Mouse (Mus musculus) E14TG2a.4 (cell line): ENCODE data around the gene Syngr1.
A peak's percentile ranks its signal among the peaks of the same experiment; 100 is the strongest.

ENCODE experiments used
- H3K27me3 ChIP-seq: 2 replicates; pipeline ENCODE4 v1.6.1; 2014; ENCODE audit warnings: low read length, control low read depth; ENCODE audit not compliant: insufficient read depth
- H3K36me3 ChIP-seq: 2 replicates; pipeline ENCODE4 v1.6.1; 2014; ENCODE audit warnings: low read length, control low read depth; ENCODE audit not compliant: insufficient read depth
- H3K4me1 ChIP-seq: replicated peaks from 2 replicates; pipeline ENCODE4 v1.6.1; 2014; ENCODE audit warnings: low read depth, low read length, control low read depth
- H3K4me3 ChIP-seq: replicated peaks from 2 replicates; pipeline ENCODE4 v1.5.1; 2014; ENCODE audit warnings: mild to moderate bottlenecking, low read length
- H3K9me3 ChIP-seq: 2 replicates; pipeline ENCODE4 v1.6.1; 2014; ENCODE audit warnings: low read length, control low read depth
- CTCF ChIP-seq: conservative IDR thresholded peaks from 2 replicates; pipeline ENCODE4 v1.5.1; 2014; ENCODE audit warnings: low read length
- NANOG ChIP-seq: IDR thresholded peaks from 2 replicates; pipeline ENCODE4 v1.6.1; 2014; ENCODE audit warnings: borderline replicate concordance, low read length, mixed read lengths
- POU5F1 ChIP-seq: IDR thresholded peaks from 2 replicates; pipeline ENCODE4 v1.6.1; 2014; ENCODE audit warnings: low read length, borderline replicate concordance

Gene Syngr1

GRCm38 (mm10) chr15:80097999-80098461 is 6.9 kb downstream of the Syngr1 start:
- no peaks in the 10 kb centered on the region for H3K9me3 ChIP-seq
- TF ChIP-seq CTCF (no peak), POU5F1 (no peak), NANOG (no peak)
- peak overlapping the region; percentile 61 for H3K4me3 ChIP-seq
- H3K36me3 ChIP-seq, result peaks cover 28% of the 10 kb centered on the region
- H3K27me3 ChIP-seq, result no peaks in the 10 kb centered on the region
- H3K4me1 ChIP-seq, result peaks cover 99% of the 10 kb centered on the region

- Histone ChIP-seq H3K36me3 (peaks cover 30% of the 10 kb centered on the region), H3K4me3 (peak overlapping the region; percentile 61), H3K9me3 (no peaks in the 10 kb centered on the region), H3K4me1 (peaks cover 100% of the 10 kb centered on the region), H3K27me3 (no peaks in the 10 kb centered on the region)
- no peak for TF ChIP-seq CTCF
- no peak for TF ChIP-seq NANOG
- no peak for TF ChIP-seq POU5F1
Observed at GRCm38 (mm10) chr15:80098809-80099208, 7.7 kb downstream of the Syngr1 start.

DNA sequence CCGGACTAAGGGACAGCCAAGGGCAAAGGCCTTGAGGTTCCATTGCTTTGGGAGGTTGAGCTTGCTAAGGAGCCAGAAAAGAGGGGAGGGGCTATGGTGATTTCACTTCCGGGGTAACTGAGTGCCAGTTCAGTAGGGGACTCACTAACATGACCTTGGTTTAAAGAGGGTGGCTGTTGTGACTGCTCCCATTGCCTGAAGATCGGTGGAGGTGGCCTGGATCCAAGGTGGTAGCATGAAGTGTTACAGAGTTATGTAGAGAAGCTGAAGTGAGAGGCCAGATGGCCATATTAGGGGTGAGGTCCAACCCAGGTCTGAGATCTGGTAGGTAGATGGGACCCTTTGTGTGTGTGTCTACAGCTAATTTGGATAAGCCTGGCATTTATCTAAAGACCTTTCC is 8.3 kb downstream of the Syngr1 start:
- Histone ChIP-seq H3K9me3 (no peaks in the 10 kb centered on the region), H3K27me3 (no peaks in the 10 kb centered on the region), H3K4me1 (peaks cover 98% of the 10 kb centered on the region), H3K36me3 (peaks cover 30% of the 10 kb centered on the region), H3K4me3 (peak overlapping the region; percentile 61)
- no peak for TF ChIP-seq CTCF
- TF ChIP-seq POU5F1, result no peak
- TF ChIP-seq NANOG, result no peak

GRCm38 (mm10) chr15:80100196-80100595 is 9.1 kb downstream of the Syngr1 start:
- H3K9me3 ChIP-seq, result no peaks in the 10 kb centered on the region
- TF ChIP-seq CTCF (no peak), NANOG (no peak), POU5F1 (no peak)
- H3K4me3 ChIP-seq, result no peak overlapping the region
- H3K4me1 ChIP-seq, result peaks cover 98% of the 10 kb centered on the region
- no peaks in the 10 kb centered on the region for H3K27me3 ChIP-seq
- peaks cover 30% of the 10 kb centered on the region for H3K36me3 ChIP-seq

DNA sequence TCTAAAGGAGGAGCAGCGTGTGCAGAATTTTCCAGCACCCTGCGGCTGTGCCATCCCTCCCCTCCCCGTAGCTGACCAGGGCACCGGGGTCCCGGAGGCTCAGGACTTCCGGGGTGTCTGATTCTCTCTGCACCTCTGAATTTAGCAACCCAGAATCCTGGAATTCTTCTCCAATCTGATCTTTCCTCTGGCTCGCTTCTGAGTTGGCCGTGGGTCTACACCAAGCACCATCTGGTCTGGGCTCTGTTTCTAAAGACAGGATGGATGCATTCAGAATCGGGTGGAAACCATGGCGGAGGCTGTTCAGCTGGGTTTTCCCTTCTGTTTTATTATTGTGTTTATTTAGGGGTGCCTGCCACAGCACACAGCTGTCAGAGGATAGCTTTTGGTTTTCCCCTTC is 9.7 kb downstream of the Syngr1 start:
- no peaks in the 10 kb centered on the region for H3K27me3 ChIP-seq
- H3K36me3 ChIP-seq, result peaks cover 30% of the 10 kb centered on the region
- H3K4me3 ChIP-seq, result 0 out of 2 replicates have a peak overlapping the region, but pooled peaks have one; percentile 10
- TF ChIP-seq POU5F1 (no peak), CTCF (no peak), NANOG (no peak)
- H3K4me1 ChIP-seq, result peaks cover 98% of the 10 kb centered on the region
- H3K9me3 ChIP-seq, result no peaks in the 10 kb centered on the region

- Histone ChIP-seq H3K4me1 (peaks cover 98% of the 10 kb centered on the region), H3K27me3 (no peaks in the 10 kb centered on the region), H3K9me3 (no peaks in the 10 kb centered on the region), H3K4me3 (0 out of 2 replicates have a peak overlapping the region, but pooled peaks have one; percentile 10), H3K36me3 (peaks cover 25% of the 10 kb centered on the region)
- TF ChIP-seq NANOG, result no peak
- no peak for TF ChIP-seq CTCF
- TF ChIP-seq POU5F1, result no peak
Observed at GRCm38 (mm10) chr15:80101503-80101902, 10.4 kb downstream of the Syngr1 start.

DNA sequence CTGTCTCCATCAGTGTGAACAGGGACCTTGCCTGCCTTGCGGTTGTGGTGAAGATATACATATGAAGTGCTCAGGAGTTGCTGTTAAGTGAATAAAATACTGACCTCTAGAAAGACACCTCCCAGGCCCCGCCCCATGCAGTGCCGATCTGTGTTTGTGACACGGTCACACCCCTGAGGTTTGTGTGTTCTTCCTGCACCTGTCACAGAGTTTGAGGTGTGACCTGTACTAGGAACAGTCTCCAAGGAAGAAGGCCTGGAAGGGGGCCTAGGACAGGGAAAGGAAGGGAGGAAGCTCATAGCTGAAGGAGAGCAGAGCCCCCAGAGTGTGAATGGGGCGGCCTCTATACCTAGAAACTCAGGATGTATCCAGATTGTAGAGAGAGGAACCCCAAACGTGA is 11.4 kb downstream of the Syngr1 start:
- TF ChIP-seq CTCF, result no peak
- TF ChIP-seq NANOG, result no peak
- no peak for TF ChIP-seq POU5F1
- Histone ChIP-seq H3K4me1 (peaks cover 98% of the 10 kb centered on the region), H3K4me3 (0 out of 2 replicates have a peak overlapping the region, but pooled peaks have one; percentile 6), H3K27me3 (no peaks in the 10 kb centered on the region), H3K36me3 (peaks cover 31% of the 10 kb centered on the region), H3K9me3 (no peaks in the 10 kb centered on the region)

GRCm38 (mm10) chr15:80105490-80106410 is 14.6 kb downstream of the Syngr1 start:
- Histone ChIP-seq H3K9me3 (no peaks in the 10 kb centered on the region), H3K27me3 (no peaks in the 10 kb centered on the region), H3K4me1 (peaks cover 82% of the 10 kb centered on the region), H3K4me3 (peak overlapping the region; percentile 30), H3K36me3 (peaks cover 48% of the 10 kb centered on the region)
- no peak for TF ChIP-seq NANOG
- peak; percentile 91 for TF ChIP-seq CTCF
- no peak for TF ChIP-seq POU5F1

DNA sequence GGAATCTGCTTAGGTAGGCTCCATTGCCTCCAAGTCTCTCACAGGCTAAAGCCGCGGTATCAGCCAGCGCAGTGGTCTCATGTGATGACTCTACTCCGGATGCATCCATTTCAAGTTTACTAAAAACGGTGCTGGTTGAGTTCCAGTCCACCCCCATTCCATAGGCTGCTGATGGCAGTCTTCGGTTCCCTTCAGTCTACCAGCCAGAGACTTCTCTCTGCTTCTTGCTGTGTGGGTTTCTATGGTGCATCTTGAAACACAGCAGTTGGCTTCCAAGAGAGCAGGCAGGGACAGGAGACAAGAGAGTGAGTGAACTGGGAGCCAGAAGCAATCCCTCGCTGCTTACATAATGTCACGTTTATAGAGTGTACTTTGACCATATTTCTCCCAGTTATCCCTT is 16.0 kb downstream of the Syngr1 start:
- H3K36me3 ChIP-seq, result peaks cover 54% of the 10 kb centered on the region
- H3K9me3 ChIP-seq, result no peaks in the 10 kb centered on the region
- no peak overlapping the region for H3K4me3 ChIP-seq
- peaks cover 82% of the 10 kb centered on the region for H3K4me1 ChIP-seq
- H3K27me3 ChIP-seq, result no peaks in the 10 kb centered on the region
- TF ChIP-seq CTCF, result no peak
- no peak for TF ChIP-seq NANOG
- no peak for TF ChIP-seq POU5F1
